Mouse (Mus musculus) embryonic facial prominence, embryonic 12.5 days (tissue): ENCODE measurements around the gene Hist1h2ba. TPM values are rescaled to one million over a fixed set of nuclear protein-coding genes. Genes with fewer than 3 reads are reported as not detected.

ENCODE experiments used
- ATAC-seq: fragments of 200-750 bp; cut with Nextera tagmentation; 2 replicates; pipeline ENCODE4 v1.8.0; 2017; ENCODE audit not compliant: insufficient number of reproducible peaks, insufficient read depth, low FRiP score, low TSS enrichment
- H3K27ac ChIP-seq: fragments of 300-500 bp; sonication (generic); 2 replicates; pipeline ENCODE4 v1.5.1; 2016; ENCODE audit warnings: mild to moderate bottlenecking
- H3K27me3 ChIP-seq: fragments of 300-500 bp; sonication (generic); 2 replicates; pipeline ENCODE4 v1.6.1; 2016; ENCODE audit warnings: mild to moderate bottlenecking, moderate library complexity
- H3K36me3 ChIP-seq: fragments of 300-500 bp; sonication (generic); 2 replicates; pipeline ENCODE4 v1.6.1; 2016; ENCODE audit warnings: mild to moderate bottlenecking
- H3K4me1 ChIP-seq: fragments of 300-500 bp; sonication (generic); 2 replicates; pipeline ENCODE4 v1.6.1; 2016
- H3K4me2 ChIP-seq: fragments of 300-500 bp; sonication (generic); replicated peaks from 2 replicates; pipeline ENCODE4 v1.6.1; 2016; ENCODE audit warnings: mild to moderate bottlenecking, moderate library complexity
- H3K4me3 ChIP-seq: fragments of 300-500 bp; sonication (generic); 2 replicates; pipeline ENCODE4 v1.5.1; 2016; ENCODE audit warnings: mild to moderate bottlenecking
- H3K9ac ChIP-seq: fragments of 300-500 bp; sonication (generic); 2 replicates; pipeline ENCODE4 v1.6.1; 2016; ENCODE audit warnings: mild to moderate bottlenecking, moderate library complexity
- H3K9me3 ChIP-seq: fragments of 300-500 bp; sonication (generic); 2 replicates; pipeline ENCODE4 v1.6.1; 2016; ENCODE audit warnings: mild to moderate bottlenecking, moderate library complexity
- WGBS: fragments of 180-500 bp; shearing (Covaris S2); methylation state at CpG from one replicate; pipeline ENCODE4 v1.1.7; 2016; 5-methylcytosine and 5-hydroxymethylcytosine counted together
- polyA plus RNA-seq: library from polyadenylated mRNA; unstranded; fragments of >200 nt; fragmentation: Nextera tagmentation; extraction: Ambion mirVana; gene quantifications from 2 replicates; pipeline ENCODE4 v1.2.1, GENCODE M21; 2016

Hist1h2ba gene
- polyA plus RNA-seq, 1 experiment from 2014 or later = not detected

GRCm38 (mm10) chr13:23930904-23931303 lies 3.1 kb downstream of the Hist1h2ba start:
- Histone ChIP-seq H3K4me2 (no peak overlapping the region), H3K9me3 (no peaks in the 10 kb centered on the region), H3K9ac (no peak overlapping the region), H3K27me3 (no peaks in the 10 kb centered on the region), H3K4me3 (no peak overlapping the region), H3K4me1 (peaks cover 8% of the 10 kb centered on the region; the same call in 1 of the 2 replicates), H3K27ac (no peak overlapping the region), H3K36me3 (no peaks in the 10 kb centered on the region)
- 53% methylated on average over 11 of the region's 11 CpGs for WGBS
- ATAC-seq = no peak

GRCm38 (mm10) chr13:23930461-23930860 lies 3.5 kb downstream of the Hist1h2ba start:
- no peak for ATAC-seq
- Histone ChIP-seq H3K9me3 (no peaks in the 10 kb centered on the region), H3K4me2 (no peak overlapping the region), H3K4me1 (peaks cover 8% of the 10 kb centered on the region; the same call in 1 of the 2 replicates), H3K27me3 (no peaks in the 10 kb centered on the region), H3K9ac (no peak overlapping the region), H3K4me3 (no peak overlapping the region), H3K27ac (no peak overlapping the region), H3K36me3 (no peaks in the 10 kb centered on the region)
- 91% methylated on average over 9 of the region's 9 CpGs for WGBS

GRCm38 (mm10) chr13:23928637-23929036 lies 5.3 kb downstream of the Hist1h2ba start:
- ATAC-seq = no peak
- WGBS = 71% methylated on average over 3 of the region's 3 CpGs
- Histone ChIP-seq H3K9me3 (no peaks in the 10 kb centered on the region), H3K4me2 (no peak overlapping the region), H3K4me3 (no peak overlapping the region), H3K36me3 (no peaks in the 10 kb centered on the region), H3K4me1 (peaks cover 8% of the 10 kb centered on the region; the same call in 1 of the 2 replicates), H3K27ac (no peak overlapping the region), H3K27me3 (no peaks in the 10 kb centered on the region), H3K9ac (no peak overlapping the region)

DNA sequence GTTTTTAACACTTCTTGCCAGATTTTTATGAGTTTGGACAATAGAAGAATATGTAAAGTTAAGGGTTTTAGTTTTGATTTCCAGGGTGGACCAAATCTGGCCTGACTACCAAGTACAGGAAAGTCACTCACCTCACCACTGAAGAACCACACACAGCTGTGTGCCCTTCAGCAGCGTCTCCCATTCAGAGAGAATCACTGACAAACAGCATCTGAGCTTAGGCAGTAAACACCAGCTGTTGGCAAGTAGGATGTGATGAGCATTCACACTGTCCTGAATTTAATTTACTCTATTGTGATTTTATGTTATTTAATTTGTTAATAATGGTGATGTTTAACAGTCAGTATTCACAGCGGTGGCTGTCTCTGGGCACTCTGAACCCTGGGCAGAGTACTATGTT lies 8.2 kb downstream of the Hist1h2ba start:
- WGBS = 67% methylated on average over 2 of the region's 2 CpGs
- Histone ChIP-seq H3K4me2 (no peak overlapping the region), H3K27me3 (no peaks in the 10 kb centered on the region), H3K4me1 (0 out of 2 replicates have a peak, but pooled peaks cover 3% of the 10 kb centered on the region), H3K9me3 (no peaks in the 10 kb centered on the region), H3K36me3 (no peaks in the 10 kb centered on the region), H3K27ac (no peak overlapping the region), H3K4me3 (no peak overlapping the region), H3K9ac (no peak overlapping the region)
- no peak for ATAC-seq

DNA sequence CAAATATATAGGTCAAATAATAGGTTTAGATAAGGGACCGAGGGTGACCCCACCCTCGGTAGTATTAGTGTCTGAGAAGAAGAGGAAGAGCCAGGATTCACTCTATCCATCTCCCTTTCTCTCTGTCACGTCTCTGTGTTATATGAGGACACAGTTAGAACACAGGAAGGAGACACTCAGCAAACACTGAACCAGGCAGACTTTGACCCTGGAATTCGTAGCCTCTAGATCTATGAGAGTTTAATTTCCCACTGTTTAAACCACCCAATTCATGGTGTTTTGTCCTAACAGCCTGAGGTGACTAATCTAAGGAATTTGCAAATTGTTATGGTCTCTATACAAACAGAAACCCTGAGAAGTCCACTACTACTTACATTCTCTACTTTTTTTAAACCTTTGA lies 16.3 kb downstream of the Hist1h2ba start:
- no peak overlapping the region for H3K4me2 ChIP-seq
- H3K27ac ChIP-seq = no peak overlapping the region
- H3K4me1 ChIP-seq = no peaks in the 10 kb centered on the region
- H3K9me3 ChIP-seq = no peaks in the 10 kb centered on the region
- no peak overlapping the region for H3K4me3 ChIP-seq
- no peak overlapping the region for H3K9ac ChIP-seq
- WGBS = 76% methylated on average over 4 of the region's 4 CpGs
- ATAC-seq = no peak
- H3K36me3 ChIP-seq = no peaks in the 10 kb centered on the region
- H3K27me3 ChIP-seq = no peaks in the 10 kb centered on the region

- H3K4me1 ChIP-seq = no peaks in the 10 kb centered on the region
- 79% methylated on average over 1 of the region's 1 CpGs for WGBS
- H3K9me3 ChIP-seq = no peaks in the 10 kb centered on the region
Observed at GRCm38 (mm10) chr13:23916132-23916531, 17.8 kb downstream of the Hist1h2ba start.

GRCm38 (mm10) chr13:23914376-23915167 lies 19.4 kb downstream of the Hist1h2ba start, which contains the start of gene Slc17a4:
Slc17a4 (minus strand) TSS chr13:23915009.
- Histone ChIP-seq H3K9me3 (no peaks in the 10 kb centered on the region), H3K9ac (no peak within 1 kb of the TSS), H3K4me1 (no peaks in the 10 kb centered on the region), H3K27me3 (no peaks in the 10 kb centered on the region), H3K4me2 (no peak within 1 kb of the TSS), H3K27ac (no peak within 1 kb of the TSS), H3K36me3 (no peaks in the 10 kb centered on the region), H3K4me3 (no peak within 1 kb of the TSS)
- ATAC-seq = no peak
- WGBS = 70% methylated on average over 9 of the region's 9 CpGs

More at GRCm38 (mm10) chr13:23916132-23916531, 17.8 kb downstream of the Hist1h2ba start:
- Histone ChIP-seq H3K27ac (no peak overlapping the region), H3K9ac (no peak overlapping the region), H3K4me3 (no peak overlapping the region), H3K27me3 (no peaks in the 10 kb centered on the region), H3K4me2 (no peak overlapping the region), H3K36me3 (no peaks in the 10 kb centered on the region)
- no peak for ATAC-seq

DNA sequence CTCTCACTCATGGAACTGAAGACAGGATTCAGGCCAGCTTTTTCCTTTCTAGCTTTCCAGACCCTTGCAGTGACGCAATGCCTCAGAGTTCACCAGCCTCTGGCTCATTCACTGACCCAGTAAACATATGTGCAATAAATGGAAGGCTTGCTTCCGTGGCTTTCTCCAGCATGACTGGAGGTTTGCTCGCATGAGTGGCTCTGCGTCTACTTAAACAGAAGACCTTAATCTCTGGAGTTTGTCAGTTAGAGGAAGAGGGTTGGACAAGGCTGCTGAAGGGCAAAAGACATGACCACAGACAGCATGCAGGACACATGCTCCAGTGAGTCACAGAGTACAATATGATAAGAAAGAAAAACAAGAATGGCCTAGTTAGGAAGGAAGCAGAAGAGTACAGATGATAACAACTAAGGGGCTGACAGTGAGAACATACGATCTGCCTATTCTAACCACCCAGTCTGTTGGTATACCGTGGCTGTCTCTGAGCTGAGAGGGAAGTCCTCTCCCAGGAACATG lies 20.1 kb downstream of the Hist1h2ba start:
- no peaks in the 10 kb centered on the region for H3K36me3 ChIP-seq
- H3K27ac ChIP-seq = no peak overlapping the region
- no peak overlapping the region for H3K9ac ChIP-seq
- H3K4me1 ChIP-seq = no peaks in the 10 kb centered on the region
- H3K9me3 ChIP-seq = no peaks in the 10 kb centered on the region
- WGBS = 65% methylated on average over 6 of the region's 6 CpGs
- H3K27me3 ChIP-seq = no peaks in the 10 kb centered on the region
- no peak for ATAC-seq
- H3K4me2 ChIP-seq = no peak overlapping the region
- H3K4me3 ChIP-seq = no peak overlapping the region

DNA sequence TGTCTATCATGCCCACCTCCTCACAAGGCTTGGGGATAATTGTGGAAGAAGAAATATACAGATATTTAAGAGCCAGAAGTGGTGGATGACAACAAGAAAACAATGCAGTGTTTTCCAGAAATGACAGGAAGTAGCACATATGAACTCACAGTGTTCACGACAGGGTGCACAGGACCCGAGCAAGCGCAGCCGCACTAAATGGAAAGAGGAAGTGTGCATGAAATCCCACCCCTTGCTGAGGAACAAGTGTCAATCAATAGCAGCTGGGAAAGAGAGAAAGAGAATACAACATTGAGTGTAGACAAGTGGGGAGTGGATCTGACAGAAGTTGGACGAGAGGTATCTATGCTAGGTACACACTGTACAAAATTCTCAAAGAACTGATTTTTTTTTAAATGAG lies 22.6 kb downstream of the Hist1h2ba start:
- Histone ChIP-seq H3K36me3 (no peaks in the 10 kb centered on the region), H3K4me1 (no peaks in the 10 kb centered on the region), H3K4me2 (no peak overlapping the region), H3K4me3 (no peak overlapping the region), H3K27me3 (no peaks in the 10 kb centered on the region), H3K9ac (no peak overlapping the region), H3K27ac (no peak overlapping the region), H3K9me3 (no peaks in the 10 kb centered on the region)
- ATAC-seq = no peak
- WGBS = 76% methylated on average over 5 of the region's 5 CpGs

DNA sequence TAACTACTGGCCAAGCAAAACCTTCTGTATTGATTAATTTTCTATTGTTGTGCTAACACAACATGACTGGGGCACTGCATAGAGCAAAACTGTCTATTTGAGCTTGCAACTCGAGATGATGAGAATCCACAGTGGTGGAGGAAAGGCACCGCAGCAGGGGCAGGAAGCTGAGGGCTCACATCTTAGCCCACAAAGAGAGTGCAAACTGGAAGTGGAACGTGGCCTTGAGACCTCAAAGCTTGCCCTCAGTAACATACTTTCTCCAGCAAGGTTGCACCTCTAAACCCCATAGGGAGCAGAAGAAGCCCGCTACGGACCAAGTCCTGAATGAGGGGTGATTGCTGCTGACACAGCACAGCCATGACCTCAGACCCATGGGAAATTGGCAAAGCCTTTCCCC lies 23.8 kb downstream of the Hist1h2ba start:
- no peak overlapping the region for H3K9ac ChIP-seq
- ATAC-seq = no peak
- no peaks in the 10 kb centered on the region for H3K9me3 ChIP-seq
- WGBS = 68% methylated on average over 5 of the region's 5 CpGs
- no peak overlapping the region for H3K4me2 ChIP-seq
- no peaks in the 10 kb centered on the region for H3K27me3 ChIP-seq
- no peak overlapping the region for H3K27ac ChIP-seq
- no peak overlapping the region for H3K4me3 ChIP-seq
- H3K36me3 ChIP-seq = no peaks in the 10 kb centered on the region
- H3K4me1 ChIP-seq = no peaks in the 10 kb centered on the region

DNA sequence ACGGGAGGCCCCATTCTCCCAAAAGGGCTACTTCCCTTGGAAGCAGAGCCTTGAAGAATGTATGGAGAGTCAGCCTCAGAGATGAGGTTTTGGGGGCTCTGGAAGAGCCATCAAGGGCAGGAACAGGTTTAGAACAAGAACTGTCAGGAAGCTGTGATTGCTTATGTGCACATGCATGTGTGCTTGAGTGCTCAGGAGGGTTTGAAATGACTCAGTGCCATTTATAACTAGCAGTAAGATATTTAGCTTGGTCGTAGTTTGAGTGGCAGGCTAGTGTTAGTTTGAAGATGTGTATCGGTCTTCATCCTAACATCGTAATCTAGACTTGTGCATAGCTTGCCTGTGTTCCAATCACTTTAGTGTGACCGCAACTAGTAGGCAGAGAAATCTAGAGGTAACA lies 27.1 kb downstream of the Hist1h2ba start:
- Histone ChIP-seq H3K9me3 (no peaks in the 10 kb centered on the region), H3K36me3 (no peaks in the 10 kb centered on the region), H3K4me2 (no peak overlapping the region), H3K27me3 (no peaks in the 10 kb centered on the region), H3K27ac (no peak overlapping the region), H3K4me1 (no peaks in the 10 kb centered on the region), H3K9ac (no peak overlapping the region), H3K4me3 (no peak overlapping the region)
- ATAC-seq = no peak
- 94% methylated on average over 5 of the region's 5 CpGs for WGBS

DNA sequence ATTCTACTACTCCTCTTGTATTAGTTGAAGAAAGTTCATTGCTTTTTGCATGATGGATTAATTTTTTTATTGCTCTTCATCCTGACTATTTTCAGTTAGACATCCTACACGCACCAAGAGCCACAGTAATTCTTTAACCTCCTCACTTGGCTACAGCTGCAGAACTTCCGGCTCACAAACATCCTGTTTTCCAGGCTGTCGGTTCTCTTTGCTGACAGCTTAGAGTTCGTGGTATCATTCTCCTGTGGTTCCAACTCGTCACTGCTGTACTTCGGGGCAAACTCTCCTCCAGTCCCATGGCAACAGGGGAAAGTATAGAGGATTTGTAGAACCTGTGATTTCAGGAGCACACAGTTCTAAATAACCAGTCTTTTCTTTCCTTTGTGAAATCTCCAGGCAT lies 35.7 kb downstream of the Hist1h2ba start:
- Histone ChIP-seq H3K9ac (no peak overlapping the region), H3K4me1 (no peaks in the 10 kb centered on the region), H3K4me3 (no peak overlapping the region), H3K4me2 (no peak overlapping the region), H3K9me3 (no peaks in the 10 kb centered on the region), H3K27me3 (no peaks in the 10 kb centered on the region), H3K27ac (no peak overlapping the region), H3K36me3 (no peaks in the 10 kb centered on the region)
- 46% methylated on average over 6 of the region's 6 CpGs for WGBS
- no peak for ATAC-seq
